ENCODE assay signal across 17 mouse cellular contexts in the genomic region with DNA sequence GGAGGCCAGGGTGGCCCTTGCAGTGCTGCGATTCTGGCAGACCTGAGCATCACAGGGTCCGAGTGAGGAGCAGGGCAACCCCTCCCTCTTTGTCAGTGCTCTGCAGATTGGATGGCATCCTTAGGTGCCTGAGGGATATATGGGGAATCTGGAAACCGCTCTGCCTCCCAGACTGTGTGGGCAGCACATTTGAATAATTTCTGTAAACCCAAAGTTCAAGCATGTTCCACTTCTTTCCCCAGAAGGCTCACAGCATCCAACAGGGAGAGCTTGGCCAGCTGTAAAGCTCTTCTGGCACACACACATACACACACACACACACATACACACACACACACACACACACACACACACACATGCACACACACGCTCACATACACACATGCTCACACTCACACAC. TPM values are rescaled to one million over a fixed set of nuclear protein-coding genes. Genes with fewer than 3 reads are reported as not detected.
A peak's percentile ranks its signal among the peaks of the same experiment; 100 is the strongest.
DNase-seq lines count a peak whose midpoint lies in the region; ATAC-seq and TF ChIP-seq lines count a peak whose summit lies in the region.
"Had no signal": no experiment of that assay in that cellular context is flagged by ENCODE, and none has a peak within 500 bp of the region (broad histone marks: within the 10 kb centered on the region; RNA-seq: fewer than 3 reads in every experiment).

No protein-coding gene starts in this region.

- no peak overlapping the region for H3K4me2 ChIP-seq in embryonic facial prominence, embryonic 11.5 days (ENCODE audit: low read depth, low read length)
- H3K4me2 ChIP-seq in forebrain, embryonic 14.5 days (ENCODE audit: low read length): no peak overlapping the region
- no peak overlapping the region for H3K4me2 ChIP-seq in midbrain, embryonic 15.5 days

- H3K36me3 ChIP-seq in embryonic facial prominence, embryonic 11.5 days (replicated peaks; ENCODE audit: control insufficient read depth, insufficient read depth, low read depth, low read length): no peaks in the 10 kb centered on the region
- H3K36me3 ChIP-seq in embryonic facial prominence, embryonic 10.5 days (replicated peaks): no peaks in the 10 kb centered on the region
- H3K36me3 ChIP-seq in forebrain, embryonic 14.5 days (ENCODE audit: control insufficient read depth, insufficient read depth, low read length): no peaks in the 10 kb centered on the region
- H3K36me3 ChIP-seq in midbrain, embryonic 15.5 days (replicated peaks): no peaks in the 10 kb centered on the region

- 55% methylated on average over 4 of the region's 4 CpGs for WGBS in embryonic facial prominence, embryonic 11.5 days
- WGBS in embryonic facial prominence, embryonic 10.5 days: 68% methylated on average over 4 of the region's 4 CpGs
- WGBS in forebrain, embryonic 14.5 days: 63% methylated on average over 4 of the region's 4 CpGs
- 57% methylated on average over 4 of the region's 4 CpGs for WGBS in midbrain, embryonic 15.5 days

- DNase-seq in embryonic facial prominence, embryonic 11.5 days (ENCODE audit: low spot score): no peak
- DNase-seq in embryonic facial prominence, embryonic 10.5 days (ENCODE audit: low spot score): no peak
- no peak for DNase-seq in left cerebral cortex, adult 2 months (ENCODE audit: extremely low spot score in 1 of 2, low spot score in 2 of 2)
- DNase-seq in left cerebral cortex, adult 11 months (ENCODE audit: low spot score): no peak
- DNase-seq in forebrain, embryonic 14.5 days (ENCODE audit: low spot score): no peak
- no peak for DNase-seq in frontal cortex, postnatal 25 days (ENCODE audit: low spot score in 2 of 2)
- no peak for DNase-seq in kidney, adult 8-10 months
- DNase-seq: adrenal gland, adult 8-10 months; cerebellum, adult 18-20 months; heart, adult 18-20 months; liver; lung, adult 2 months; thymus, postnatal 14 days had no signal

- no peak overlapping the region for H3K27ac ChIP-seq in embryonic facial prominence, embryonic 11.5 days (replicated peaks; ENCODE audit: low read depth, low read length)
- no peak overlapping the region for H3K27ac ChIP-seq in embryonic facial prominence, embryonic 10.5 days (replicated peaks)
- H3K27ac ChIP-seq in left cerebral cortex, adult 2 months: peak overlapping the region; percentile 64; the same call in 1 of the 2 replicates
- H3K27ac ChIP-seq in forebrain, embryonic 14.5 days (ENCODE audit: low read depth, low read length): 0 out of 2 replicates have a peak overlapping the region, but pooled peaks have one; percentile 5
- peak overlapping the region; percentile 66 for H3K27ac ChIP-seq in midbrain, embryonic 15.5 days

- intact Hi-C loops in left cerebral cortex, adult 2 months (cut with DNase I): no loop called here

- H3K27me3 ChIP-seq in embryonic facial prominence, embryonic 11.5 days (ENCODE audit: control insufficient read depth, insufficient read depth, low read length): no peaks in the 10 kb centered on the region; the same call in 1 of the 2 replicates
- peaks cover 37% of the 10 kb centered on the region for H3K27me3 ChIP-seq in embryonic facial prominence, embryonic 10.5 days (replicated peaks; ENCODE audit: low read depth, poor library complexity, severe bottlenecking)
- peaks cover 6% of the 10 kb centered on the region for H3K27me3 ChIP-seq in forebrain, embryonic 14.5 days (replicated peaks; ENCODE audit: control insufficient read depth, insufficient read depth, low read length)
- no peaks in the 10 kb centered on the region for H3K27me3 ChIP-seq in midbrain, embryonic 15.5 days (replicated peaks)

- no peaks in the 10 kb centered on the region for H3K4me1 ChIP-seq in embryonic facial prominence, embryonic 11.5 days (ENCODE audit: control insufficient read depth, insufficient read depth, low read length)
- peaks cover 51% of the 10 kb centered on the region for H3K4me1 ChIP-seq in embryonic facial prominence, embryonic 10.5 days
- H3K4me1 ChIP-seq in forebrain, embryonic 14.5 days (ENCODE audit: control insufficient read depth, insufficient read depth, low read length): peaks cover 18% of the 10 kb centered on the region
- peaks cover 30% of the 10 kb centered on the region for H3K4me1 ChIP-seq in midbrain, embryonic 15.5 days

- TF ChIP-seq CTCF in left cerebral cortex, adult 2 months (IDR thresholded peaks at IDR 0.05): no peak

- ATAC-seq in embryonic facial prominence, embryonic 11.5 days (replicated peaks; ENCODE audit: insufficient number of reproducible peaks, low FRiP score, low TSS enrichment, low read depth): no peak
- no peak for ATAC-seq in forebrain, embryonic 14.5 days
- peak; percentile 43 for ATAC-seq in midbrain, embryonic 15.5 days (replicated peaks)
- ATAC-seq: inflammation-experienced regulatory T-cells, adult 6 months had no signal

- H3K4me3 ChIP-seq in embryonic facial prominence, embryonic 11.5 days (ENCODE audit: low read depth, low read length): no peak overlapping the region
- no peak overlapping the region for H3K4me3 ChIP-seq in embryonic facial prominence, embryonic 10.5 days
- H3K4me3 ChIP-seq in left cerebral cortex, adult 2 months: no peak overlapping the region
- no peak overlapping the region for H3K4me3 ChIP-seq in forebrain, embryonic 14.5 days (ENCODE audit: low read depth, low read length)
- no peak overlapping the region for H3K4me3 ChIP-seq in midbrain, embryonic 15.5 days

- H3K9me3 ChIP-seq in embryonic facial prominence, embryonic 11.5 days (replicated peaks; ENCODE audit: control insufficient read depth, low read length): no peaks in the 10 kb centered on the region
- H3K9me3 ChIP-seq in embryonic facial prominence, embryonic 10.5 days: no peaks in the 10 kb centered on the region
- H3K9me3 ChIP-seq in forebrain, embryonic 14.5 days (replicated peaks; ENCODE audit: control insufficient read depth, low read length): no peaks in the 10 kb centered on the region
- H3K9me3 ChIP-seq in midbrain, embryonic 15.5 days: no peaks in the 10 kb centered on the region

- H3K9ac ChIP-seq in embryonic facial prominence, embryonic 11.5 days (replicated peaks; ENCODE audit: low read length): 0 out of 2 replicates have a peak overlapping the region, but pooled peaks have one; percentile 22
- H3K9ac ChIP-seq in forebrain, embryonic 14.5 days (ENCODE audit: low read length): no peak overlapping the region
- no peak overlapping the region for H3K9ac ChIP-seq in midbrain, embryonic 15.5 days

RNA-seq across cellular contexts. Expression of a gene that starts 4.2 kb away (rescaled TPM):
- polyA plus RNA-seq in embryonic facial prominence, embryonic 11.5 days (2014; fragmentation: Nextera tagmentation; extraction: Ambion mirVana): 1.6 and 2.3 TPM in 2 replicates
- polyA plus RNA-seq in embryonic facial prominence, embryonic 10.5 days (2016; fragmentation: Nextera tagmentation; extraction: Ambion mirVana): 2.3 and 3.2 TPM in 2 replicates
- 10 to 100 TPM; 27.9 to 33.2 TPM for total RNA-seq in left cerebral cortex, adult 2 months (2021)
- 0.31 and 0.69 TPM in 2 replicates for polyA plus RNA-seq in forebrain, embryonic 14.5 days (2014; fragmentation: Nextera tagmentation; extraction: Ambion mirVana)
- 1.1 and 1.5 TPM in 2 replicates for polyA plus RNA-seq in midbrain, embryonic 15.5 days (2015; fragmentation: Nextera tagmentation; extraction: Ambion mirVana)
- polyA plus RNA-seq: inflammation-experienced regulatory T-cells, adult 6 months had no signal

RNA-seq across cellular contexts. Expression of a gene that starts 47.5 kb away (rescaled TPM):
- 1.1 and 3.4 TPM in 2 replicates for polyA plus RNA-seq in embryonic facial prominence, embryonic 11.5 days (2014; fragmentation: Nextera tagmentation; extraction: Ambion mirVana)
- 1.9 and 2.0 TPM in 2 replicates for polyA plus RNA-seq in embryonic facial prominence, embryonic 10.5 days (2016; fragmentation: Nextera tagmentation; extraction: Ambion mirVana)
- 1 to 10 TPM; 3.9 to 6.8 TPM for total RNA-seq in left cerebral cortex, adult 2 months (2021)
- 15.5 and 18.7 TPM in 2 replicates for polyA plus RNA-seq in forebrain, embryonic 14.5 days (2014; fragmentation: Nextera tagmentation; extraction: Ambion mirVana)
- polyA plus RNA-seq in midbrain, embryonic 15.5 days (2015; fragmentation: Nextera tagmentation; extraction: Ambion mirVana): 14.9 and 19.8 TPM in 2 replicates
- total RNA-seq: heart, adult 18-20 months had no signal
- polyA plus RNA-seq: heart, postnatal 0 days; inflammation-experienced regulatory T-cells, adult 6 months; lung, adult 2 months had no signal

RNA-seq across cellular contexts. Expression of a gene that starts 47.5 kb away (rescaled TPM):
- 0.65 and 0.99 TPM in 2 replicates for polyA plus RNA-seq in embryonic facial prominence, embryonic 11.5 days (2014; fragmentation: Nextera tagmentation; extraction: Ambion mirVana)
- polyA plus RNA-seq in embryonic facial prominence, embryonic 10.5 days (2016; fragmentation: Nextera tagmentation; extraction: Ambion mirVana): 1.00 and 1.4 TPM in 2 replicates
- total RNA-seq in left cerebral cortex, adult 2 months (2021): 1 to 10 TPM; 4.3 to 6.1 TPM
- 2.2 and 2.9 TPM in 2 replicates for polyA plus RNA-seq in forebrain, embryonic 14.5 days (2014; fragmentation: Nextera tagmentation; extraction: Ambion mirVana)
- 3.7 and 3.8 TPM in 2 replicates for polyA plus RNA-seq in midbrain, embryonic 15.5 days (2015; fragmentation: Nextera tagmentation; extraction: Ambion mirVana)
- total RNA-seq: gastrocnemius, adult 8-10 months had no signal
- polyA plus RNA-seq: heart, postnatal 0 days; inflammation-experienced regulatory T-cells, adult 6 months; lung, adult 2 months had no signal

Comparison
In these comparisons a context has a peak if more than half of its experiments do, and no peak if none do; other contexts are left out.
1. H3K27ac ChIP-seq: peak in left cerebral cortex, adult 2 months (single experiment), forebrain, embryonic 14.5 days (single experiment) and midbrain, embryonic 15.5 days (single experiment); none in embryonic facial prominence, embryonic 11.5 days (single experiment) and embryonic facial prominence, embryonic 10.5 days (single experiment).